Mouse (Mus musculus) A20 (cell line): ENCODE results near the gene Ucn2.

Experiments used
- DNase-seq: peaks from one replicate; pipeline ENCODE4 v3.0.0-alpha.2; 2011; ENCODE audit warnings: low read depth, low spot score

Ucn2 gene

GRCm38 (mm10) chr9:108992085-108992469 lies 6.3 kb downstream of the Ucn2 start:
- DNase-seq, result no peak

- DNase-seq, result no peak
Observed at GRCm38 (mm10) chr9:108992620-108993361, 7.0 kb downstream of the Ucn2 start.

GRCm38 (mm10) chr9:108996411-108996810 lies 10.6 kb downstream of the Ucn2 start:
- DNase-seq, result no peak

DNA sequence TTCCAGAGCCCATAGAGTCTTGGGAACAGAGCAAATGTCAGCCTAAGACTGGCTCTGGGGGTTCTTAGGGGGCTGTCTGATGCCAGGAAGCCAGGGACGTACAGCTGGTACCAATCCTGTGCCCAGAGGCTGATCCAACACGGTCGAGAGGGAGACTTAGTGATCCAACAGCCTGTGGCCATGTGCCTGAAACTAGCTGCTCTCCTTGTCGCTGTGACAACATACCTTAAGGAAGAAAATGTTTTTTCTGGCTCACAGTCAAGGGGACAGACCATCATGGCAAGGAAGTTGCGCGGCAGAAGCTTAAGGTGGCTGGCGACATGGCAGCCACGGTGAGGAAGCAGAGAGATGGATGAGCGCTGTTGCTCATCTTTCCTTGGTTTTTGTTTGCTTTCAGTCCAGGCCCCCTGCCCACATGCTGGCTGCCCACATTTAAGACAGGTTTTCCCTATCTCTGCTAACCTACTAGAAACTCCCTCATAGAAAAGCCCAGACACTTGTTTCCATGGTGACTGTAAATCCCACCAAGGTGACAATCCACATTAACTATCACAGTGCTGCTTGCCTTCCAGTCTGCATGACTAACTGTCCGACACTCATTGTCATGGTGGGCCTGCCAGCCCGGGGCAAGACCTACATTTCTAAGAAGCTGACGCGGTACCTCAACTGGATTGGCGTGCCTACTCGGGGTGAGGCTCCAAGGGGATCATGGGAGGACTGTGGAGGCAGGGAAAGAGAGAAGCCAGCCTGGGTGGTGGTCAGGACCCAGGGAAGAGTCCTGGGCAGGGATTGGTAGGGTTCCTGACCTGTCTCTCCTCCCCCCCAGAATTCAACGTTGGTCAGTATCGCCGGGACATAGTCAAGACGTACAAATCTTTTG lies 12.7 kb downstream of the Ucn2 start:
- no peak for DNase-seq

- no peak for DNase-seq
Observed at GRCm38 (mm10) chr9:108999167-108999526, 13.3 kb downstream of the Ucn2 start.

DNA sequence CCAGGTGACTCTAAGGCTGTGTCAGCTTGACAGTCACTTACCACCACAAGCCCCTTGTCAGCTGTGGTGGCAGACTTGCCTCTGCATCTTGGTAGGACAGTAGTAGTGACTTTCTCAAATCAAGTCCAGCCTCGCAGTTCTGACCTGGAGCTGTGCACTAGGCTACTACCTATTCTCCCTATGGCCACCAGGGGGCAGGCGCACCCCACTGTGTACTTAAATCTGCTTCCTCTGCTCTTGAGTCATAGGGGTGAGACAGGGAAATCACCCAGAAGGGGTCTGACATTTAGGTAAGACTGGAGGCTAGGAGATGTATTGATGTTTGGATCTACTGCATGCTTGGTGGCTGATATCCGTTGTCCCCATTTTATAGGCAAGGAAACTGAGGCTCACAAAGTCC lies 14.9 kb downstream of the Ucn2 start:
- DNase-seq, result peak; percentile 78

DNA sequence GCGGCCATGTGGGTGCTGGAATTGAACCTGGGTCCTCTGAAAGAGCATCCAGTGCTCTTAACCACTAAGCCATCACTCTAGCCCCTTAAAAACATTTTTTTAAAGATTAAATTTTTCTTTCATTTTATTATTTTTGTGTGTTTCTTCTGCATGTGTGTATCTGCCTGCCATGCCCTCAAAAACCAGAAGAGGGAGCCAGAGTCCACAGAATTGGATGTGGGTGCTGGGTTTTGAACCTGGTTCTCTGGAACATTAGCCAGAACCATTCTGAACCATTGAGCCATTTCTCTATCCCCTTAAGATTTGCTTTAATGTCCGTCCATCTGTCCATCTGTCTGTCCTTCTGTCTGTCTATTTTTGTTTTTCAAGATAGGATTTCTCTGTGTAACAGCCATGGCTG lies 17.4 kb downstream of the Ucn2 start:
- DNase-seq, result peak; percentile 58

DNA sequence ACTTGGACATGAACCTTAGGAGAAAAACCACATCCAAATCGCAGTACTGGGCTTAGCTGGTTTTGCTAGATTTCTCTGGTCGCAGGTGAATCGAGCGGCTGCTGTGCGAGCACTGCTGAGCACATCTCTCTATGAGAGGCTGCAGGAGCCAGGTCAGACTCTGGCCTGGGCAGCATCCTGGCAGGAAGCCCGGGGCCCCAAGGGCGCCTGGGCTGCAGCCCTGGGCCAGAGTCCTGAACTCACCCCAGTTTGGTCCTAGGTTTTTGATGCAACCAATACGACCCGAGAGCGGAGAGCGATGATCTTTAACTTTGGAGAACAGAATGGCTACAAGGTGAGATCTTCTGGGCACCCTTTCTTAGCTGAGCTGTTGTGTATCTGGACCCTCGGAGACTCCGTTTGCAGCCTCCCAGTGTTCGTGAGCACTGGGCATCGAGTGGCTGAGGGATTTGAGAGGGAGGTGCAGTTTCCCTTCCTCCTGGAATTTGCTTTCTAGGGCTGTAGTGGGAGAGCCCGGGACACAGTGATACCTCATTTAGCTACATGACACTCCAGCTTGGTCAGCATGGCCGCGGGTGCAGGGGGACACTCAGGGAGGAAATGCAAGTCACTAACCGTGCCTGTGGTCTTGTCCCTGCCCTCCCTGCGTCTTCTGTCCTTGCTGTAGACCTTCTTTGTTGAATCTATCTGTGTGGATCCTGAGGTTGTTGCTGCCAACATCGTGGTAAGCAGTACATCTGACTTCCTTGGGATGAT lies 21.4 kb downstream of the Ucn2 start:
- no peak for DNase-seq

DNA sequence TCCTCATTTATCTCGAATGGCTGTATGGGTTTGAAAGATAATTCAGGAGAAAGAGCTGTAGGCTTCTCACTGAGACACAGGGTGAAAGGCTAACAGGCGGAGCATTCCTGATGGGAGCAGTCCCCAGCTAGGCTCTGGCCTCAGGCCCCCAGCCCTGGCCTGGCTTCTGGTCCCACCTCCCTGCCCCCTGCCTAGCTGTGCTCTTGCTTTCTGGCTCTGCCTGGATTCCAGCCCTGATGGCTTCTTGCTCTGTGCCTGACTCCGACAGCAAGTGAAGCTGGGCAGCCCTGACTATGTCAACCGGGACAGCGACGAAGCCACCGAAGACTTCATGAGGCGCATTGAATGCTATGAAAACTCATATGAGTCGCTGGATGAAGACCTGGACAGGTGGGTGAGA lies 22.3 kb downstream of the Ucn2 start:
- DNase-seq, result no peak

DNA sequence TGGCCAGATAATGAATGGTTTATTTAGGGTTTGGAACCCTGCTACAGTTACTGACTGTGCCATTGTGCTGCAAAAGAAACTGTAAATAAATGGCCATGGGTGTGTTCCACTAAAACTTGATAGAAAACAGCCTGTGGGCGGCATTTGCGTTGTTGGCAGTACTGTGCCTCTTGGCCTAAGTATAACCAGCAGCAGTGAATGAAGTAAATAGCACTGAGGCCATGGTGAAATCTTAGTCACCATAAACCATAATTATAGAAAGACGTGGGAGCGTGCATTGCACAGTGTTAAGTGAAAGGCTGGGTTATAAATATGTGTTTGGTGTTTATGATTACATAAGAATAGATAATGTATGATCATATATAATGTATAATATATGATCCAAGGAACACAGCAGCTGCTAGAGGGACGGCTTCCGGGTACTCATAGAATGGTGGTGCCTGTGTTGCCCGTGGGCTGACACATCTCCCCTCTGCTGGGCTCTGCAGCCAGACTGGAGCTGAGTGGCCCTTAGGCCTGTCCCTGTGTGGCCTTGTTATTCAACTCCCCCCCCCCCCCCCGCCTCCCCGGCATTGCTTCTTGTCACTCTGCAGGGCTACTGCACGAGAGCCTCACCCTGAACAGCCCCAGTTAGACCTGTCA lies 23.3 kb downstream of the Ucn2 start:
- no peak for DNase-seq

GRCm38 (mm10) chr9:109009636-109010315 lies 24.0 kb downstream of the Ucn2 start:
- no peak for DNase-seq

DNA sequence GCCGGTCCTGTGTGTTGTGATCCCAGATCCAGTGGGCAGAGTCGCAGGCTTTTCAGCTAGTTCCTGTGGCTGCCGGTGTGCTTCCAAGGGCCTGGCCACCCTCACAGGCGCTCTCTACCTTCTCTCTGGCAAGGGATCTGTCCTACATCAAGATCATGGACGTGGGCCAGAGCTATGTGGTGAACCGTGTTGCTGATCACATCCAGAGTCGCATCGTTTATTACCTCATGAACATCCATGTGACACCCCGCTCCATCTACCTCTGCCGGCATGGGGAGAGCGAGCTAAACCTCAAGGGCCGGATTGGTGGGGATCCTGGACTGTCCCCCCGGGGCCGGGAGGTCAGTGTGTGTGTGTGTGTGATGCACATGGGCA lies 24.5 kb downstream of the Ucn2 start:
- DNase-seq, result no peak

DNA sequence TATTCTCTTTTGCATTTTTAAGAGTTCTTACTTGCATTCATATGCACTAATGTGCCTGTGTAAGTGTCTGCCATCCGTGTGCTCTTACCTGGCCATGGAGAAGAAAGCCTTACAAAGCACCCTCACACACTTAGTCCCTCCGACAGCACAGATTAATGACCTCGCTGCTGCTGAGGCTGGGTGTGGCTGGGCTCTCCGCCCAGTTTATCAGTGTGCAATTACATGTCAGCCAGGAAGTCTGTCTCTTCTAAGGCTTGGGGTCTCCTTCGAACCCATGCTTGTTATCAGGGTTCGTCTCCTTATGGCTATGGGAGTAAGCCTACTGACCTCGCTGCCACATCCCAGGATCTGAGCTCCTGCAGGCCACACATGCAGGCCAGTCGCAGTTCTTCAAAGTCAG lies 29.6 kb downstream of the Ucn2 start:
- no peak for DNase-seq

- no peak for DNase-seq
Observed at GRCm38 (mm10) chr9:109016973-109017604, 31.3 kb downstream of the Ucn2 start.

GRCm38 (mm10) chr9:109021428-109021827 lies 35.6 kb downstream of the Ucn2 start:
- no peak for DNase-seq

- no peak for DNase-seq
Observed at GRCm38 (mm10) chr9:109022866-109023685, 37.3 kb downstream of the Ucn2 start.

DNA sequence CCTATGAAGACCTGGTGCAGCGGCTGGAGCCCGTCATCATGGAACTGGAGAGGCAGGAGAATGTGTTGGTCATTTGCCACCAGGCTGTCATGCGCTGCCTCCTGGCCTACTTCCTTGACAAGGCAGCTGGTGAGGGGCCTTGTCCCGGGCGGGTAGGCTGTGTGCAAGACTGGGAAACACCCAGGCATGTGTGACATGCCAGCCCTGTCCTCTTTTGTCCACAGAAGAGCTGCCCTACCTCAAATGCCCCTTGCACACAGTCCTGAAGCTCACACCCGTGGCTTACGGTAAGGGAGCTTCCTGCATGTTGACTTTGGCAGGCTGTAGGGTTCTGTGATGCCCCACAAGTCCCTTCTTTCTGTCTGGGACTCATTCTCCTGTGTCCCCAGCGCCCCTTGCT lies 41.7 kb downstream of the Ucn2 start:
- no peak for DNase-seq

GRCm38 (mm10) chr9:109028421-109028820 lies 42.6 kb downstream of the Ucn2 start:
- no peak for DNase-seq

- no peak for DNase-seq
Observed at GRCm38 (mm10) chr9:109028919-109029318, 43.1 kb downstream of the Ucn2 start.

- DNase-seq, result no peak
Observed at GRCm38 (mm10) chr9:109030312-109030711, 44.5 kb downstream of the Ucn2 start.
